Mouse (Mus musculus): ENCODE measurements around the gene Nphs1. TPM values are rescaled to one million over a fixed set of nuclear protein-coding genes. Genes with fewer than 3 reads are reported as not detected.

Nphs1 gene
- polyA plus RNA-seq, 1 experiment: 0.60 TPM

GRCm38 (mm10) chr7:30524487-30524886 is 66.4 kb downstream of the Nphs1 start:
- no peaks in the 10 kb centered on the region for H3K79me2 ChIP-seq (ENCODE audit: control insufficient read depth, insufficient read depth)
- H3ac ChIP-seq (ENCODE audit: control insufficient read depth, insufficient read length, low read depth): no peak overlapping the region
- H3K27me3 ChIP-seq (ENCODE audit: control insufficient read depth, insufficient read depth, insufficient read length): no peaks in the 10 kb centered on the region
- no peak overlapping the region for H3K4me3 ChIP-seq (ENCODE audit: insufficient read depth, poor library complexity, severe bottlenecking)
- no peak for TF ChIP-seq MAX (IDR thresholded peaks at IDR 0.05)
- no peak for TF ChIP-seq FOSL1 (IDR thresholded peaks at IDR 0.05; ENCODE audit: insufficient read depth, low read length, poor library complexity, severe bottlenecking)
- no peak for TF ChIP-seq MYOG (IDR thresholded peaks at IDR 0.05; ENCODE audit: control insufficient read depth, extremely low read depth, insufficient read length)
- TF ChIP-seq CTCF (IDR thresholded peaks at IDR 0.05; ENCODE audit: control insufficient read depth, insufficient read depth, insufficient read length): no peak
- no peak for TF ChIP-seq MYOD1 (IDR thresholded peaks at IDR 0.05; ENCODE audit: control insufficient read depth, insufficient read length, low read depth)
- TF ChIP-seq CEBPB (IDR thresholded peaks at IDR 0.05; ENCODE audit: low read depth): no peak
- TF ChIP-seq USF1 (IDR thresholded peaks at IDR 0.05; ENCODE audit: low read depth): no peak
- H3K36me3 ChIP-seq (ENCODE audit: control insufficient read depth, insufficient read depth): no peaks in the 10 kb centered on the region
- H3K79me3 ChIP-seq (ENCODE audit: low read depth): no peaks in the 10 kb centered on the region

GRCm38 (mm10) chr7:30525954-30526353 is 67.8 kb downstream of the Nphs1 start:
- H3ac ChIP-seq (ENCODE audit: control insufficient read depth, insufficient read length, low read depth): no peak overlapping the region
- H3K79me2 ChIP-seq (ENCODE audit: control insufficient read depth, insufficient read depth): no peaks in the 10 kb centered on the region
- H3K79me3 ChIP-seq (ENCODE audit: low read depth): no peaks in the 10 kb centered on the region
- no peak overlapping the region for H3K4me3 ChIP-seq (ENCODE audit: insufficient read depth, poor library complexity, severe bottlenecking)
- H3K36me3 ChIP-seq (ENCODE audit: control insufficient read depth, insufficient read depth): no peaks in the 10 kb centered on the region
- no peaks in the 10 kb centered on the region for H3K27me3 ChIP-seq (ENCODE audit: control insufficient read depth, insufficient read depth, insufficient read length)
- TF ChIP-seq CEBPB (IDR thresholded peaks at IDR 0.05; ENCODE audit: low read depth): no peak
- no peak for TF ChIP-seq MYOD1 (IDR thresholded peaks at IDR 0.05; ENCODE audit: control insufficient read depth, insufficient read length, low read depth)
- no peak for TF ChIP-seq USF1 (IDR thresholded peaks at IDR 0.05; ENCODE audit: low read depth)
- no peak for TF ChIP-seq FOSL1 (IDR thresholded peaks at IDR 0.05; ENCODE audit: insufficient read depth, low read length, poor library complexity, severe bottlenecking)
- TF ChIP-seq MYOG (IDR thresholded peaks at IDR 0.05; ENCODE audit: control insufficient read depth, extremely low read depth, insufficient read length): no peak
- no peak for TF ChIP-seq MAX (IDR thresholded peaks at IDR 0.05)
- TF ChIP-seq CTCF (IDR thresholded peaks at IDR 0.05; ENCODE audit: control insufficient read depth, insufficient read depth, insufficient read length): no peak

DNA sequence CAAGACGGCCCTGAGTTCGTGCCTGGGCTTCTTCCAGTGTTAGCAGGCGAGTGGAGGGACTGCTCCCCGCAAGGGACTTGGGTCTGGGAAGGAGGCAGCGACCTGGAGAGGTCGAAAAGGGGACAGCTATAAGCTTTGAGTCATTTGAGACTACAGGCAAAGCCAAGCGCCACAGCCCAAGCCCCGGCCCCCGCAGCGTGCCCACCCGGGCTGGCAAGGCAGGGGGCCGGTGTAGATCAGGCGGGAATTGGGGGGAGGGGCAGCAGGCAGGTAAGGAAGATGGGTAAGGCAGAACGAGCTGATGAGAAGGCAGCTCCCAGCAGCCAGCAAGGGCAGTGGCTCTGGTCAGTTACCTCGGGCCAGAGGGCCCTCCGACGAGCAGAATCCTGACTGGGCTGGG is 68.3 kb downstream of the Nphs1 start:
- Histone ChIP-seq H3ac (ENCODE audit: control insufficient read depth, insufficient read length, low read depth) (no peak overlapping the region), H3K79me3 (ENCODE audit: low read depth) (no peaks in the 10 kb centered on the region), H3K27me3 (ENCODE audit: control insufficient read depth, insufficient read depth, insufficient read length) (no peaks in the 10 kb centered on the region), H3K4me3 (ENCODE audit: insufficient read depth, poor library complexity, severe bottlenecking) (no peak overlapping the region), H3K79me2 (ENCODE audit: control insufficient read depth, insufficient read depth) (no peaks in the 10 kb centered on the region), H3K36me3 (ENCODE audit: control insufficient read depth, insufficient read depth) (no peaks in the 10 kb centered on the region)
- TF ChIP-seq MYOG (IDR thresholded peaks at IDR 0.05; ENCODE audit: control insufficient read depth, extremely low read depth, insufficient read length): no peak
- no peak for TF ChIP-seq USF1 (IDR thresholded peaks at IDR 0.05; ENCODE audit: low read depth)
- TF ChIP-seq CEBPB (IDR thresholded peaks at IDR 0.05; ENCODE audit: low read depth): no peak

DNA sequence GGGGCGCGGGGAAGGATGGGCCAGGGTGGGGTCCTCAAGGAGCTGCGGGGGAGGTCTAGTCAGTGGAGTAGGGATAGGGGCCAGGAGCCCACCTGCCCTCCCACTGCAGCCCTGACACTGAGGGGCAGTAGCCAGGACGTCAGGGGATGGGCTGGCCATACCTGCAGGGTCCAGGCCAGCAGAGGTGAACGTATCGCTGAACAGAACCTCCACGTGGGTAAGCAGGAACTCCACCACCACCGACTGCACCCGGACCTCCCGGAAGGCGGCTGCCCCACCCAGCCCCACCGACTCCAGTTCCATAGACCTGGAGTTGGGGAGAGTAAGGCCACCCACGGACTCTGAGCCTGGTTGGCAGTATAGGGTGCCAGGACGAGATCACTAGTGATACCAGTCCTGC is 68.9 kb downstream of the Nphs1 start:
- Histone ChIP-seq H3ac (ENCODE audit: control insufficient read depth, insufficient read length, low read depth) (no peak overlapping the region), H3K79me3 (ENCODE audit: low read depth) (no peaks in the 10 kb centered on the region), H3K4me3 (ENCODE audit: insufficient read depth, poor library complexity, severe bottlenecking) (no peak overlapping the region), H3K79me2 (ENCODE audit: control insufficient read depth, insufficient read depth) (no peaks in the 10 kb centered on the region), H3K27me3 (ENCODE audit: control insufficient read depth, insufficient read depth, insufficient read length) (no peaks in the 10 kb centered on the region), H3K36me3 (ENCODE audit: control insufficient read depth, insufficient read depth) (no peaks in the 10 kb centered on the region)
- TF ChIP-seq MYOG (IDR thresholded peaks at IDR 0.05; ENCODE audit: control insufficient read depth, extremely low read depth, insufficient read length): no peak
- TF ChIP-seq MAX (IDR thresholded peaks at IDR 0.05): no peak
- TF ChIP-seq USF1 (IDR thresholded peaks at IDR 0.05; ENCODE audit: low read depth): no peak
- TF ChIP-seq FOSL1 (IDR thresholded peaks at IDR 0.05; ENCODE audit: insufficient read depth, low read length, poor library complexity, severe bottlenecking): no peak
- no peak for TF ChIP-seq CTCF (IDR thresholded peaks at IDR 0.05; ENCODE audit: control insufficient read depth, insufficient read depth, insufficient read length)
- TF ChIP-seq MYOD1 (IDR thresholded peaks at IDR 0.05; ENCODE audit: control insufficient read depth, insufficient read length, low read depth): no peak
- TF ChIP-seq CEBPB (IDR thresholded peaks at IDR 0.05; ENCODE audit: low read depth): no peak

- TF ChIP-seq MYOD1 (IDR thresholded peaks at IDR 0.05; ENCODE audit: control insufficient read depth, insufficient read length, low read depth): no peak
- TF ChIP-seq CEBPB (IDR thresholded peaks at IDR 0.05; ENCODE audit: low read depth): no peak
- no peak for TF ChIP-seq MAX (IDR thresholded peaks at IDR 0.05)
- no peak for TF ChIP-seq CTCF (IDR thresholded peaks at IDR 0.05; ENCODE audit: control insufficient read depth, insufficient read depth, insufficient read length)
- no peak for TF ChIP-seq USF1 (IDR thresholded peaks at IDR 0.05; ENCODE audit: low read depth)
- no peak for TF ChIP-seq MYOG (IDR thresholded peaks at IDR 0.05; ENCODE audit: control insufficient read depth, extremely low read depth, insufficient read length)
- TF ChIP-seq FOSL1 (IDR thresholded peaks at IDR 0.05; ENCODE audit: insufficient read depth, low read length, poor library complexity, severe bottlenecking): no peak
- no peaks in the 10 kb centered on the region for H3K79me2 ChIP-seq (ENCODE audit: control insufficient read depth, insufficient read depth)
- H3ac ChIP-seq (ENCODE audit: control insufficient read depth, insufficient read length, low read depth): no peak overlapping the region
- no peaks in the 10 kb centered on the region for H3K36me3 ChIP-seq (ENCODE audit: control insufficient read depth, insufficient read depth)
- no peak overlapping the region for H3K4me3 ChIP-seq (ENCODE audit: insufficient read depth, poor library complexity, severe bottlenecking)
- H3K27me3 ChIP-seq (ENCODE audit: control insufficient read depth, insufficient read depth, insufficient read length): no peaks in the 10 kb centered on the region
- no peaks in the 10 kb centered on the region for H3K79me3 ChIP-seq (ENCODE audit: low read depth)
Observed at GRCm38 (mm10) chr7:30531291-30531815, 73.2 kb downstream of the Nphs1 start.

DNA sequence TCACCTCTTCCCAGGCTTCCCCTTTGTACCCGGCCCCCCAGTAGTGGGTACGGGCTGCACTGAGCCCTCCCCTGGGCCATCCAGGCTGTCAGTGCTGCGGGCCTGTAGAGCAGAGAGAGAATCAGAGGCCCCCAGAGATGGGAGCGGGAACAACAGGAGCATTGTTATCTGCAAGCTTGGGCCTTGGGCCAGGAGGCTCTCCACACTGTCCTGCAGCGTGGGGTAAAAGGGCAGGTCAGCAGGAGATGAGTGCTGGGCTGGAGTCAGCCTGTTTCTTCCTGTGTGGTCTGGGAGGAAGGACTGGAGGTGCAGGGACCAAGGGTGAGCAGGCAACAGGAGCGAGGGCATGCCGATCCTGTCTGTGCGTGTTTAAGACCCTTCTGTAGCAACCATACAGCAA is 74.8 kb downstream of the Nphs1 start:
- Histone ChIP-seq H3K79me3 (ENCODE audit: low read depth) (no peaks in the 10 kb centered on the region), H3K4me3 (ENCODE audit: insufficient read depth, poor library complexity, severe bottlenecking) (no peak overlapping the region), H3ac (ENCODE audit: control insufficient read depth, insufficient read length, low read depth) (no peak overlapping the region), H3K36me3 (ENCODE audit: control insufficient read depth, insufficient read depth) (no peaks in the 10 kb centered on the region), H3K27me3 (ENCODE audit: control insufficient read depth, insufficient read depth, insufficient read length) (no peaks in the 10 kb centered on the region), H3K79me2 (ENCODE audit: control insufficient read depth, insufficient read depth) (no peaks in the 10 kb centered on the region)
- TF ChIP-seq CEBPB (IDR thresholded peaks at IDR 0.05; ENCODE audit: low read depth) (no peak), CTCF (IDR thresholded peaks at IDR 0.05; ENCODE audit: control insufficient read depth, insufficient read depth, insufficient read length) (no peak), MYOD1 (IDR thresholded peaks at IDR 0.05; ENCODE audit: control insufficient read depth, insufficient read length, low read depth) (no peak), MAX (IDR thresholded peaks at IDR 0.05) (no peak), FOSL1 (IDR thresholded peaks at IDR 0.05; ENCODE audit: insufficient read depth, low read length, poor library complexity, severe bottlenecking) (no peak), MYOG (IDR thresholded peaks at IDR 0.05; ENCODE audit: control insufficient read depth, extremely low read depth, insufficient read length) (no peak), USF1 (IDR thresholded peaks at IDR 0.05; ENCODE audit: low read depth) (no peak)

Measured in C2C12 (cell line).